Mouse (Mus musculus) gastrocnemius, adult 2 months (tissue): ENCODE data around the gene Arl2. TPM values are rescaled to one million over a fixed set of nuclear protein-coding genes. Genes with fewer than 3 reads are reported as not detected.
A peak's percentile ranks its signal among the peaks of the same experiment; 100 is the strongest.

Experiments used
- DNase-seq: peaks from one replicate; pipeline ENCODE4 v3.0.0; 2022
- H3K27ac ChIP-seq: fragments of 200-600 bp; 2 replicates; pipeline ENCODE4 v1.8.1; 2022; ENCODE audit warnings: mild to moderate bottlenecking
- H3K4me3 ChIP-seq: fragments of 200-600 bp; 2 replicates; pipeline ENCODE4 v1.8.1; 2022; ENCODE audit warnings: mild to moderate bottlenecking, moderate library complexity
- CTCF ChIP-seq: fragments of 200-600 bp; IDR thresholded peaks from 2 replicates; pipeline ENCODE4 v1.8.1; 2022; ENCODE audit warnings: antibody characterized with exemption, mild to moderate bottlenecking, moderate library complexity
- intact Hi-C: fragments of 180-260 bp; cut with DNase I; formaldehyde crosslinking; loops from one replicate; pipeline ENCODE4 v1.15.1; 2025
- total RNA-seq, 2 experiments: library from RNA; stranded (reverse); gene quantifications; 2 replicates each; pipeline ENCODE4 v1.2.3; 2021

Arl2 gene
- total RNA-seq, 2 experiments from 2014 or later = 57.5 to 70.8 TPM

- DNase-seq = no peak
- Histone ChIP-seq H3K27ac (no peak within 1 kb of the TSS), H3K4me3 (no peak within 1 kb of the TSS)
- intact Hi-C loops = no loop called here
- TF ChIP-seq CTCF = no peak
Measured at GRCm38 (mm10) chr19:6094119-6094518, 47.2 kb downstream of the Arl2 start, which contains the start of gene AC131692.1. TSS of gene AC131692.1 (plus strand) at chr19:6094419.

DNA sequence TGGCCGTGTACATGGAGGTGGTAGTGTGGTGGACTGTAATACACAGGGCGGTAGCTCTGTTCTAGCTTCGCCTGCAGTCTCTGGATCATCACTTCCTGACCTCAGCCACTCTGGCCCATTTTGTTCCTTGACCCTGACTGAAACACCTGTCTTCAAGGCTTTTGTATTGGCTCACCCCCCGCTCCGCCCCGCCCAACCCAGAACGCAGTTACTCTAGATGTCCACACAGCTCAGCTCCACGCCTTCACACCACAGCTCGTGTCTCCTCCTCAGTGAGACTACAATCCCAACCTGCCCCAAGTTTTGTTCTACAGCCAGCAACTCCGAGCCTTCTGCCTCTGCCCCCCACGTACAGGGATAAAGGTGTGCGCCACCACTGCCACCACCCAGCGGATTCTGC, 52.5 kb downstream of the Arl2 start:
- H3K4me3 ChIP-seq = no peak overlapping the region
- intact Hi-C loops = no loop called here
- DNase-seq = no peak
- no peak overlapping the region for H3K27ac ChIP-seq
- no peak for TF ChIP-seq CTCF

DNA sequence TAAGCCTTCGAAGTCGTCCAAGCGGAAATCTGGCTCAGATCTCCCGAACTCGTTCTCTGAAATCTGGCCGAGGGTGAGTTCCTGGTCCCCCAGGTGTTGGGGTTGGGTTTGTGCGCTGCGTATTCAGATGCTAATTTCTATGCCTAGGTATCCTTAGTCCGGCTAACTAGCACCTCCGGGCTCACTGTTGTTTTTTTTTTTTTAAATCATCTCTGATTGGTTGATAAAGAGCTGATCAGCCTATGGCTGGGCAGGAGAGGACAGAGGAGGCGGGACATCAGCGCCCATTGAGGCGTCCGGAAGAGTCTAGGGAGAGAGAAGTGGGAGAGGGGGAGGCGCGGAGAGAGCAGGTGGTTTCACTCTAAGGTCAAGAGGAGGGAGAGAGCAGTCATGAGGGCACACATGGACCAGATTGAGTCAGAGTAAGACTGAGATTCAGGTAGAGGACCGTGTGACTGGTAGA, 55.9 kb downstream of the Arl2 start:
- H3K27ac ChIP-seq = no peak overlapping the region
- intact Hi-C loops = loop anchor here (2.0 kb wide), 1 partner anchor 31 kb away; no protein-coding TSS in a partner anchor

GRCm38 (mm10) chr19:6084478-6085248, 56.7 kb downstream of the Arl2 start, which contains the start of the genes Zfpl1 and Cdca5:
TSS of gene Zfpl1 (minus strand) at chr19:6084956.
TSS of gene Cdca5 (plus strand) at chr19:6084983.
- peak; percentile 96 for DNase-seq
- no peak for TF ChIP-seq CTCF
- H3K27ac ChIP-seq = peak within 1 kb of the TSS; percentile 86
- intact Hi-C loops = loop anchor here (1.0 to 2.0 kb wide), 2 partner anchors 27 to 32 kb away; partner anchors contain the start of genes Fau and Mrpl49
- peak within 1 kb of the TSS; percentile 86 for H3K4me3 ChIP-seq

More for the DNA sequence above, 55.9 kb downstream of the Arl2 start:
- H3K4me3 ChIP-seq = peak overlapping the region; percentile 86
- no peak for TF ChIP-seq CTCF
- DNase-seq = no peak

Other genes starting within 250 kb of the Arl2 start
- gene Tigd3, start 247.4 kb downstream of the Arl2 start, total RNA-seq = under 1 TPM; 0.10 to 0.20 TPM
- 10 to 100 TPM; 87.8 to 88.4 TPM for gene Dpf2, start 228.5 kb downstream of the Arl2 start, total RNA-seq
- gene Cdc42ep2, start 216.7 kb downstream of the Arl2 start, total RNA-seq = 10 to 100 TPM in 1 of 2 experiments, 1 to 10 TPM in 1; 8.2 to 14.3 TPM
- 1 to 10 TPM; 8.9 to 9.2 TPM for gene Pola2, start 177.3 kb downstream of the Arl2 start, total RNA-seq
- gene Slc22a20, start 155.4 kb downstream of the Arl2 start, total RNA-seq = not detected
- gene Capn1, start 125.7 kb downstream of the Arl2 start, total RNA-seq = 10 to 100 TPM; 87.0 to 93.7 TPM
- 10 to 100 TPM; 17.1 to 20.6 TPM for gene Syvn1, start 95.0 kb downstream of the Arl2 start, total RNA-seq
- gene Mrpl49, start 83.8 kb downstream of the Arl2 start, total RNA-seq = 10 to 100 TPM; 24.6 to 30.9 TPM
- gene Fau, start 83.7 kb downstream of the Arl2 start, total RNA-seq = 100 to 1,000 TPM; 410 to 473 TPM
- gene Znhit2, start 80.4 kb downstream of the Arl2 start, total RNA-seq = 1 to 10 TPM; 8.3 to 8.5 TPM
- 1 to 10 TPM; 4.6 TPM for gene Tm7sf2, start 73.2 kb downstream of the Arl2 start, total RNA-seq
- 10 to 100 TPM; 20.6 to 23.9 TPM for gene Vps51, start 64.3 kb downstream of the Arl2 start, total RNA-seq
- gene Tmem262, start 61.5 kb downstream of the Arl2 start, total RNA-seq = not detected
- gene Gm28374, start 59.3 kb downstream of the Arl2 start, total RNA-seq = not detected
- 10 to 100 TPM; 11.2 to 13.1 TPM for gene Zfpl1, start 56.6 kb downstream of the Arl2 start, total RNA-seq
- not detected for gene Cdca5, start 56.6 kb downstream of the Arl2 start, total RNA-seq
- gene AC131692.1, start 47.1 kb downstream of the Arl2 start, total RNA-seq = not detected
- not detected for gene Naaladl1, start 35.8 kb downstream of the Arl2 start, total RNA-seq
- 1 to 10 TPM; 9.2 to 9.3 TPM for gene Sac3d1, start 22.9 kb downstream of the Arl2 start, total RNA-seq
- gene Snx15, start 13.2 kb downstream of the Arl2 start, total RNA-seq = 10 to 100 TPM in 1 of 2 experiments, 1 to 10 TPM in 1; 9.0 to 10.0 TPM
- under 1 TPM; 0.23 to 0.75 TPM for gene Batf2, start 565 bp downstream of the Arl2 start, total RNA-seq
- gene Majin, start 42.8 kb upstream of the Arl2 start, total RNA-seq = not detected
- not detected for gene Gpha2, start 84.8 kb upstream of the Arl2 start, total RNA-seq
- gene Ppp2r5b, start 94.3 kb upstream of the Arl2 start, total RNA-seq = 10 to 100 TPM; 35.6 to 37.7 TPM
- 10 to 100 TPM; 18.4 to 19.0 TPM for gene Atg2a, start 100.1 kb upstream of the Arl2 start, total RNA-seq
- gene Ehd1, start 135.2 kb upstream of the Arl2 start, total RNA-seq = 10 to 100 TPM; 28.4 to 32.3 TPM
- 1 to 10 TPM; 6.0 to 6.4 TPM for gene Cdc42bpg, start 164.9 kb upstream of the Arl2 start, total RNA-seq
- gene Men1, start 193.4 kb upstream of the Arl2 start, total RNA-seq = 1 to 10 TPM; 7.0 to 7.8 TPM
- 10 to 100 TPM; 13.1 to 14.2 TPM for gene Map4k2, start 199.6 kb upstream of the Arl2 start, total RNA-seq
- 10 to 100 TPM; 95.2 to 98.6 TPM for gene Sf1, start 222.1 kb upstream of the Arl2 start, total RNA-seq
- gene Pygm, start 242.9 kb upstream of the Arl2 start, total RNA-seq = over 10,000 TPM in 1 of 2 experiments, 1,000 to 10,000 TPM in 1; 6,181 to 10,031 TPM